Mouse (Mus musculus): ENCODE results near the gene Xpnpep3.
A peak's percentile ranks its signal among the peaks of the same experiment; 100 is the strongest.
"Not testable (repeated sequence)": the region's sequence is repeated elsewhere in the genome, so short reads cannot be mapped to it uniquely, and the experiment has no call there.

Xpnpep3 gene

GRCm38 (mm10) chr15:81480284-81480683 is 80.3 kb downstream of the Xpnpep3 start:
- not testable (repeated sequence) for DNase-seq (ENCODE audit: inconsistent ontology term)

GRCm38 (mm10) chr15:81480977-81481379 is 81.0 kb downstream of the Xpnpep3 start:
- DNase-seq (ENCODE audit: inconsistent ontology term): peak; percentile 83

- no peak for DNase-seq (ENCODE audit: inconsistent ontology term)
Observed at GRCm38 (mm10) chr15:81482966-81483365, 83.0 kb downstream of the Xpnpep3 start.

- no peak for DNase-seq (ENCODE audit: inconsistent ontology term)
Observed at GRCm38 (mm10) chr15:81483691-81484090, 83.8 kb downstream of the Xpnpep3 start.

GRCm38 (mm10) chr15:81485483-81485882 is 85.5 kb downstream of the Xpnpep3 start:
- DNase-seq (ENCODE audit: inconsistent ontology term): no peak

GRCm38 (mm10) chr15:81503466-81503865 is 103.5 kb downstream of the Xpnpep3 start:
- no peak for DNase-seq (ENCODE audit: inconsistent ontology term)

- DNase-seq (ENCODE audit: inconsistent ontology term): no peak
Observed at GRCm38 (mm10) chr15:81503995-81504394, 104.1 kb downstream of the Xpnpep3 start.
